ENCODE assay signal across 27 mouse cellular contexts in genomic region chr6:94661321-94661720, GRCm38 (mm10). TPM values are rescaled to one million over a fixed set of nuclear protein-coding genes. Genes with fewer than 3 reads are reported as not detected.
DNase-seq lines count a peak whose midpoint lies in the region; ATAC-seq lines count a peak whose summit lies in the region.
"Had no signal": no experiment of that assay in that cellular context is flagged by ENCODE, and none has a peak within 500 bp of the region (broad histone marks: within the 10 kb centered on the region; RNA-seq: fewer than 3 reads in every experiment).

No protein-coding gene starts in this region.

- H3K36me3 ChIP-seq in forebrain, embryonic 16.5 days (ENCODE audit: control insufficient read depth, insufficient read depth): no peaks in the 10 kb centered on the region
- H3K36me3 ChIP-seq: heart, embryonic 15.5 days; hindbrain, embryonic 15.5 days had no signal

- no peak overlapping the region for H3K4me2 ChIP-seq in forebrain, embryonic 16.5 days (ENCODE audit: low read length)
- H3K4me2 ChIP-seq: embryonic facial prominence, embryonic 12.5 days; embryonic facial prominence, embryonic 15.5 days; heart, embryonic 12.5 days; heart, embryonic 15.5 days; hindbrain, embryonic 12.5 days; hindbrain, embryonic 15.5 days had no signal

- H3K9ac ChIP-seq in forebrain, embryonic 16.5 days (replicated peaks; ENCODE audit: low read depth, low read length): no peak overlapping the region
- H3K9ac ChIP-seq: embryonic facial prominence, embryonic 12.5 days; embryonic facial prominence, embryonic 15.5 days; heart, embryonic 12.5 days; heart, embryonic 15.5 days; hindbrain, embryonic 12.5 days; hindbrain, embryonic 15.5 days had no signal

- H3K27me3 ChIP-seq in forebrain, embryonic 16.5 days (replicated peaks; ENCODE audit: control insufficient read depth, insufficient read depth, low read length): no peaks in the 10 kb centered on the region
- H3K27me3 ChIP-seq: embryonic facial prominence, embryonic 12.5 days; embryonic facial prominence, embryonic 15.5 days; heart, embryonic 12.5 days; heart, embryonic 15.5 days; hindbrain, embryonic 12.5 days; hindbrain, embryonic 15.5 days had no signal

- H3K4me3 ChIP-seq in forebrain, embryonic 16.5 days (replicated peaks; ENCODE audit: low read length): no peak overlapping the region
- H3K4me3 ChIP-seq: embryonic facial prominence, embryonic 12.5 days; embryonic facial prominence, embryonic 15.5 days; heart, embryonic 12.5 days; heart, embryonic 15.5 days; hindbrain, embryonic 12.5 days; hindbrain, embryonic 15.5 days had no signal

- no peaks in the 10 kb centered on the region for H3K9me3 ChIP-seq in forebrain, embryonic 16.5 days (ENCODE audit: control insufficient read depth, low read length)
- H3K9me3 ChIP-seq: embryonic facial prominence, embryonic 12.5 days; embryonic facial prominence, embryonic 15.5 days; heart, embryonic 12.5 days; heart, embryonic 15.5 days; hindbrain, embryonic 12.5 days; hindbrain, embryonic 15.5 days had no signal

- H3K4me1 ChIP-seq in forebrain, embryonic 16.5 days (replicated peaks; ENCODE audit: control insufficient read depth, insufficient read depth, low read length): peaks cover 4% of the 10 kb centered on the region

- DNase-seq in CD4-positive helper T cell, adult 2 months (ENCODE audit: low read depth, low spot score): peak; percentile 87
- DNase-seq in urinary bladder, postnatal 36 days (ENCODE audit: low spot score in 2 of 2): no peak
- no peak for DNase-seq in layer of hippocampus, postnatal 10 days (ENCODE audit: low spot score in 2 of 2)
- no peak for DNase-seq in cerebellum, adult 11 months
- DNase-seq: adrenal gland, postnatal 10 days; B cell, adult 2 months; cerebellum, adult 18-20 months; cerebellum, adult 9-11 months; cerebellum, postnatal 25 days; gastrocnemius, postnatal 14 days; heart, adult 18-20 months; heart, postnatal 10 days; heart, postnatal 4 days; kidney, adult 18-20 months; kidney, adult 9 months had no signal

- ATAC-seq in CD4-positive, CD25-positive, alpha-beta regulatory T cell, adult 4 months: peak; percentile 80
- peak; percentile 86 for ATAC-seq in activated CD4-positive, CD25-positive, alpha-beta regulatory T cell, adult 4 months
- ATAC-seq in inflammation-experienced regulatory T-cells, adult 6 months: peak; percentile 81
- ATAC-seq in forebrain, embryonic 16.5 days: no peak
- ATAC-seq: forebrain, embryonic 14.5 days; intestine, embryonic 16.5 days had no signal

- no peak overlapping the region for H3K27ac ChIP-seq in forebrain, embryonic 16.5 days (ENCODE audit: low read length)
- H3K27ac ChIP-seq: embryonic facial prominence, embryonic 12.5 days; embryonic facial prominence, embryonic 15.5 days; heart, embryonic 15.5 days; hindbrain, embryonic 12.5 days; hindbrain, embryonic 15.5 days had no signal

- WGBS in forebrain, embryonic 16.5 days: 90% methylated on average over 8 of the region's 8 CpGs

RNA-seq across cellular contexts. Expression of gene Lrig1, which starts 38.6 kb away (rescaled TPM):
- 10 to 100 TPM; 30.8 to 38.6 TPM for polyA plus RNA-seq in CD4-positive, CD25-positive, alpha-beta regulatory T cell, adult 4 months (2017; shearing (Covaris generic))
- 10 to 100 TPM; 16.2 to 31.1 TPM for polyA plus RNA-seq in activated CD4-positive, CD25-positive, alpha-beta regulatory T cell, adult 4 months (2017; shearing (Covaris generic))
- 10 to 100 TPM in 2 of 3 experiments, 1 to 10 TPM in 1; 7.4 to 47.9 (median 44.0) TPM for polyA plus RNA-seq in inflammation-experienced regulatory T-cells, adult 6 months (2017; shearing (Covaris generic))
- total RNA-seq in layer of hippocampus, postnatal 10 days (2021): 10 to 100 TPM; 36.2 to 36.5 TPM
- 7.1 and 8.3 TPM in 2 replicates for polyA plus RNA-seq in forebrain, embryonic 16.5 days (2015; fragmentation: Nextera tagmentation; extraction: Ambion mirVana)
